Mouse (Mus musculus) ES-Bruce4 (cell line): Measurements from ENCODE around the gene Cux2.

Experiments
- CTCF ChIP-seq: IDR thresholded peaks from one replicate; pipeline ENCODE4 v1.8.1; 2011; ENCODE audit warnings: low read depth, low read length
- POLR2A ChIP-seq: IDR thresholded peaks from one replicate; pipeline ENCODE4 v1.8.1; 2011; ENCODE audit warnings: low read length; ENCODE audit not compliant: insufficient read depth

DNA sequence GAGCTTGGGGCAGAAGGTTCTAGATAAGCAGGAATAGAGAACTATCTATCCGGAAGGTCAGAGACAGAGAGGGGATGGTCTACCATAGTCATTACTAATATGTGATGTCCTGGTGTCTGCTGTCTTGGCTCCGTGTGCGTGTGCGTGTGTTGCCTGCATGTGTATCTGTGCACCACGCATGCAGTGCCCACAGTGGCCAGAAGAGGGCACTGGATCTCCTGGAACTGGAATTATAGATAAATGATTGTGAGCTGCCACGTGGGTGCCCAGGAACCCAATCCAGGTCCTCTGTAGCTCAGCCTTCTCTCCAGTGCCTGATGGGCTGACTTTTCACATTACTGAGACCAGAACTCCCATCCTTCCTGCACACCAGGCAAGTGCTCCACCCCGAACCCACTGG lies 29.9 kb upstream of the Cux2 start:
- TF ChIP-seq CTCF (peak; percentile 78), POLR2A (no peak)
